Mouse (Mus musculus) ES-Bruce4 (cell line): ENCODE data around the gene Ppara.

Experiments
- CTCF ChIP-seq: IDR thresholded peaks from one replicate; pipeline ENCODE4 v1.8.1; 2011; ENCODE audit warnings: low read depth, low read length
- EP300 ChIP-seq: IDR thresholded peaks from 2 replicates; pipeline ENCODE4 v1.6.1; 2011; ENCODE audit warnings: low read depth, low read length; ENCODE audit not compliant: insufficient read depth
- POLR2A ChIP-seq: IDR thresholded peaks from one replicate; pipeline ENCODE4 v1.8.1; 2011; ENCODE audit warnings: low read length; ENCODE audit not compliant: insufficient read depth

DNA sequence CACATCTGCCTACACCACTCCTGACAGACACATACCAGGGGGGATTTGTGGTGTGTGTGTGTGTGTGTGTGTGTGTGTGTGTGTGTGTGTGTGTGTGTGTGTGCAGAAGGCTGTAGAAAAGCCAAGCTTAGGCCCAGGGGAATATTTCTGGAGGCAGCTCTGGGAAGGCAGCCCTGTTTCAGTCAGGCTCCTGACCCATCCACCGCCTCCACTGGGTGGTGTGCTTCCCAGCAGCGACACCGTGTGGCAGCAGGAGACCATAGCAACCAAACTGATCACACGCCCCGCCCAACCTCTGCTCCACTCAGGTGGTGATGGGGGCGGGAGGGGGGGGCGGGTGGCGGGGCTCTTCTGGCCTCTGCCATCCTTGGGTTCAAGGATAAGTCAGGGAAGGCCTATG lies 24.6 kb upstream of the Ppara start:
- peak; percentile 92 for TF ChIP-seq CTCF
- TF ChIP-seq EP300: no peak
- TF ChIP-seq POLR2A: no peak
